Mouse (Mus musculus) small intestine, adult 2 months (tissue): ENCODE measurements around the gene Catsper1.

Source experiments
- CTCF ChIP-seq: fragments of 200-500 bp; IDR thresholded peaks from 2 replicates; pipeline ENCODE4 v1.5.1; 2012; ENCODE audit warnings: low read depth, mild to moderate bottlenecking, control low read depth, inconsistent platforms, low read length, moderate library complexity, mixed read lengths; ENCODE audit not compliant: insufficient replicate concordance, insufficient read length; ENCODE audit errors: extremely low read depth
- POLR2A ChIP-seq: fragments of 200-500 bp; IDR thresholded peaks from 2 replicates; pipeline ENCODE4 v1.6.1; 2012; ENCODE audit warnings: low read depth, mild to moderate bottlenecking, control low read depth, inconsistent platforms, low read length, moderate library complexity

- no peak for TF ChIP-seq CTCF
- no peak for TF ChIP-seq POLR2A
Observed at GRCm38 (mm10) chr19:5367053-5367359, 31.5 kb downstream of the Catsper1 start, which contains the start of gene Banf1.
